Mouse (Mus musculus): ENCODE results near the gene Elac2. TPM values are rescaled to one million over a fixed set of nuclear protein-coding genes. Genes with fewer than 3 reads are reported as not detected.

Elac2 gene
- polyA plus RNA-seq, 1 experiment = 9.4 TPM

- WGBS = 89% methylated on average over 2 of the region's 2 CpGs
- no peak overlapping the region for H3K4me3 ChIP-seq (ENCODE audit: low read depth, low read length)
- TF ChIP-seq POLR2A (IDR thresholded peaks at IDR 0.05; ENCODE audit: low read depth, low read length) (no peak), CTCF (IDR thresholded peaks at IDR 0.05; ENCODE audit: extremely low read depth, insufficient read length, insufficient replicate concordance, low read depth, low read length) (no peak)
- H3K27ac ChIP-seq (ENCODE audit: insufficient read depth, low read depth, low read length) = no peak overlapping the region
- H3K27me3 ChIP-seq (ENCODE audit: control insufficient read depth, insufficient read depth, low read length) = no peaks in the 10 kb centered on the region
- H3K36me3 ChIP-seq (ENCODE audit: control insufficient read depth, insufficient read depth, low read length) = peaks cover 72% of the 10 kb centered on the region
- no peaks in the 10 kb centered on the region for H3K4me1 ChIP-seq (ENCODE audit: control insufficient read depth, insufficient read depth, insufficient read length, low read length)
Observed at GRCm38 (mm10) chr11:64988556-64988955, 9.7 kb downstream of the Elac2 start.

GRCm38 (mm10) chr11:64998439-64998838 is 19.6 kb downstream of the Elac2 start:
- Histone ChIP-seq H3K36me3 (ENCODE audit: control insufficient read depth, insufficient read depth, low read length) (peaks cover 58% of the 10 kb centered on the region), H3K4me3 (ENCODE audit: low read depth, low read length) (no peak overlapping the region)
- 75% methylated on average over 3 of the region's 3 CpGs for WGBS

GRCm38 (mm10) chr11:64999685-65000084 is 20.8 kb downstream of the Elac2 start:
- no peaks in the 10 kb centered on the region for H3K27me3 ChIP-seq (ENCODE audit: control insufficient read depth, insufficient read depth, low read length)
- 89% methylated on average over 5 of the region's 5 CpGs for WGBS
- no peak overlapping the region for H3K4me3 ChIP-seq (ENCODE audit: low read depth, low read length)
- TF ChIP-seq CTCF (IDR thresholded peaks at IDR 0.05; ENCODE audit: extremely low read depth, insufficient read length, insufficient replicate concordance, low read depth, low read length) (no peak), POLR2A (IDR thresholded peaks at IDR 0.05; ENCODE audit: low read depth, low read length) (no peak)
- H3K27ac ChIP-seq (ENCODE audit: insufficient read depth, low read depth, low read length) = no peak overlapping the region
- no peaks in the 10 kb centered on the region for H3K4me1 ChIP-seq (ENCODE audit: control insufficient read depth, insufficient read depth, insufficient read length, low read length)
- H3K36me3 ChIP-seq (ENCODE audit: control insufficient read depth, insufficient read depth, low read length) = peaks cover 48% of the 10 kb centered on the region

More at GRCm38 (mm10) chr11:64998439-64998838, 19.6 kb downstream of the Elac2 start:
- Histone ChIP-seq H3K4me1 (ENCODE audit: control insufficient read depth, insufficient read depth, insufficient read length, low read length) (no peaks in the 10 kb centered on the region), H3K27ac (ENCODE audit: insufficient read depth, low read depth, low read length) (no peak overlapping the region), H3K27me3 (ENCODE audit: control insufficient read depth, insufficient read depth, low read length) (no peaks in the 10 kb centered on the region)
- TF ChIP-seq CTCF (IDR thresholded peaks at IDR 0.05; ENCODE audit: extremely low read depth, insufficient read length, insufficient replicate concordance, low read depth, low read length) (no peak), POLR2A (IDR thresholded peaks at IDR 0.05; ENCODE audit: low read depth, low read length) (no peak)

GRCm38 (mm10) chr11:65001729-65002128 is 22.9 kb downstream of the Elac2 start:
- WGBS = 82% methylated on average over 14 of the region's 14 CpGs
- no peak overlapping the region for H3K27ac ChIP-seq (ENCODE audit: insufficient read depth, low read depth, low read length)
- no peak overlapping the region for H3K4me3 ChIP-seq (ENCODE audit: low read depth, low read length)
- H3K36me3 ChIP-seq (ENCODE audit: control insufficient read depth, insufficient read depth, low read length) = peaks cover 39% of the 10 kb centered on the region
- TF ChIP-seq CTCF (IDR thresholded peaks at IDR 0.05; ENCODE audit: extremely low read depth, insufficient read length, insufficient replicate concordance, low read depth, low read length) (no peak), POLR2A (IDR thresholded peaks at IDR 0.05; ENCODE audit: low read depth, low read length) (no peak)
- no peaks in the 10 kb centered on the region for H3K4me1 ChIP-seq (ENCODE audit: control insufficient read depth, insufficient read depth, insufficient read length, low read length)
- no peaks in the 10 kb centered on the region for H3K27me3 ChIP-seq (ENCODE audit: control insufficient read depth, insufficient read depth, low read length)

GRCm38 (mm10) chr11:65003611-65004010 is 24.8 kb downstream of the Elac2 start:
- 48% methylated on average over 5 of the region's 5 CpGs for WGBS
- no peaks in the 10 kb centered on the region for H3K27me3 ChIP-seq (ENCODE audit: control insufficient read depth, insufficient read depth, low read length)
- H3K4me3 ChIP-seq (ENCODE audit: low read depth, low read length) = no peak overlapping the region
- no peaks in the 10 kb centered on the region for H3K4me1 ChIP-seq (ENCODE audit: control insufficient read depth, insufficient read depth, insufficient read length, low read length)
- TF ChIP-seq CTCF (IDR thresholded peaks at IDR 0.05; ENCODE audit: extremely low read depth, insufficient read length, insufficient replicate concordance, low read depth, low read length) (no peak), POLR2A (IDR thresholded peaks at IDR 0.05; ENCODE audit: low read depth, low read length) (no peak)
- H3K36me3 ChIP-seq (ENCODE audit: control insufficient read depth, insufficient read depth, low read length) = peaks cover 28% of the 10 kb centered on the region
- H3K27ac ChIP-seq (ENCODE audit: insufficient read depth, low read depth, low read length) = no peak overlapping the region

GRCm38 (mm10) chr11:65004836-65005235 is 26.0 kb downstream of the Elac2 start:
- WGBS = 69% methylated on average over 3 of the region's 3 CpGs
- peaks cover 18% of the 10 kb centered on the region; the same call in 1 of the 2 replicates for H3K36me3 ChIP-seq (ENCODE audit: control insufficient read depth, insufficient read depth, low read length)
- no peaks in the 10 kb centered on the region for H3K4me1 ChIP-seq (ENCODE audit: control insufficient read depth, insufficient read depth, insufficient read length, low read length)
- H3K27me3 ChIP-seq (ENCODE audit: control insufficient read depth, insufficient read depth, low read length) = no peaks in the 10 kb centered on the region
- no peak overlapping the region for H3K4me3 ChIP-seq (ENCODE audit: low read depth, low read length)
- no peak for TF ChIP-seq POLR2A (IDR thresholded peaks at IDR 0.05; ENCODE audit: low read depth, low read length)
- no peak for TF ChIP-seq CTCF (IDR thresholded peaks at IDR 0.05; ENCODE audit: extremely low read depth, insufficient read length, insufficient replicate concordance, low read depth, low read length)
- no peak overlapping the region for H3K27ac ChIP-seq (ENCODE audit: insufficient read depth, low read depth, low read length)

- Histone ChIP-seq H3K4me3 (ENCODE audit: low read depth, low read length) (no peak overlapping the region), H3K27me3 (ENCODE audit: control insufficient read depth, insufficient read depth, low read length) (no peaks in the 10 kb centered on the region), H3K27ac (ENCODE audit: insufficient read depth, low read depth, low read length) (no peak overlapping the region), H3K4me1 (ENCODE audit: control insufficient read depth, insufficient read depth, insufficient read length, low read length) (no peaks in the 10 kb centered on the region), H3K36me3 (ENCODE audit: control insufficient read depth, insufficient read depth, low read length) (peaks cover 11% of the 10 kb centered on the region; the same call in 1 of the 2 replicates)
- 94% methylated on average over 4 of the region's 4 CpGs for WGBS
- TF ChIP-seq CTCF (IDR thresholded peaks at IDR 0.05; ENCODE audit: extremely low read depth, insufficient read length, insufficient replicate concordance, low read depth, low read length) (no peak), POLR2A (IDR thresholded peaks at IDR 0.05; ENCODE audit: low read depth, low read length) (no peak)
Observed at GRCm38 (mm10) chr11:65006047-65006446, 27.2 kb downstream of the Elac2 start.

Measured in small intestine, adult 2 months (tissue).